Mouse (Mus musculus) CH12.LX (cell line): ENCODE measurements around the gene Mrpl9.

Source experiments
- BHLHE40 ChIP-seq: IDR thresholded peaks from 2 replicates; pipeline ENCODE4 v1.6.1; 2011; ENCODE audit warnings: mild to moderate bottlenecking, low read depth, low read length, improper control_type of control experiment
- CTCF ChIP-seq, 2 experiments: IDR thresholded peaks in 1 of 2; conservative IDR thresholded peaks in 1 of 2; 2 replicates each; pipeline ENCODE4 v1.5.1; 2011 to 2012; ENCODE audit warnings: low read depth in 2 of 2, low read length in 2 of 2, improper control_type of control experiment in 1 of 2, inconsistent platforms in 1 of 2, mild to moderate bottlenecking in 1 of 2, moderate library complexity in 1 of 2
- EP300 ChIP-seq: IDR thresholded peaks from 2 replicates; pipeline ENCODE4 v1.6.1; 2011; ENCODE audit warnings: low read length, improper control_type of control experiment
- HCFC1 ChIP-seq: IDR thresholded peaks from 2 replicates; pipeline ENCODE4 v1.6.1; 2012; ENCODE audit warnings: low read depth, mild to moderate bottlenecking, inconsistent platforms, low read length, improper control_type of control experiment
- JUND ChIP-seq: conservative IDR thresholded peaks from 2 replicates; pipeline ENCODE4 v1.6.1; 2011; ENCODE audit warnings: low read depth, low read length, improper control_type of control experiment
- MAX ChIP-seq: IDR thresholded peaks from 2 replicates; pipeline ENCODE4 v1.6.1; 2011; ENCODE audit warnings: low read length, improper control_type of control experiment
- NRF1 ChIP-seq: IDR thresholded peaks from 2 replicates; pipeline ENCODE4 v1.6.1; 2014; ENCODE audit warnings: low read depth, mild to moderate bottlenecking, inconsistent platforms, low read length, improper control_type of control experiment, moderate library complexity
- USF1 ChIP-seq: IDR thresholded peaks from 2 replicates; pipeline ENCODE4 v1.6.1; 2014; ENCODE audit warnings: low read depth, mild to moderate bottlenecking, inconsistent platforms, low read length, improper control_type of control experiment
- ZMIZ1 ChIP-seq: IDR thresholded peaks from 2 replicates; pipeline ENCODE4 v1.6.1; 2012; ENCODE audit warnings: low read depth, mild to moderate bottlenecking, inconsistent platforms, low read length, improper control_type of control experiment

DNA sequence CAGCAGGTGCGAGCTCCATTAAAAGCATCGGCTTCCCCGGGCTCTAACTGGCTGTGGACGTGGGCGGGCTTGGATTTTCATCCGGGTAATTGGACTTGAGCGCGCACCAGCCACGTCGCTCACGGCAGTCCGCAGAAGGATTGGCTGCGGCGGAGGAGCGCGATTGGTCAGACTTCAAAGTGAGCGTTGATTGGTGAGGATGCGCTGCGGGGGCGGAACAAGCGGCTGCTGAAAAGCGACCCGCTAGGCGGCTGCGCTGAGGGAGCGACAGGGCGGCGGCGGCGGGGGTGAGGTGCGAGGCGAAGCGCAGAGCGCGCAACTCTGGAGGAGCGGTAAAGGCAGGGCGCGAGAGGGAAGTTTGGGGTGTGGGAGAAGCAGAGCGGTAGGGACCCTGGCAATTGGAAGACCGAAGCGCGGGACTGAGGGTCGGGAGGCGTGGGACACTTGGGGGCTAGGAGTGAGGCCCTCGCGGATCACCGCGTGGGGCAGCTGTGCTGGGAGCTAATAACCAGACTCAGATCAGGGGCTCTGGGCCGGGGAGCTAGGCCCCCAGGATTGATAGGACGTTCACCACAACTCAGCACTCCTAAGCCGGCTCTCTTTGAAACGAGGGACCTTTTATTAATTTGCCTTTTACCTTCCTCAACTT lies 30.0 kb upstream of the Mrpl9 start, which contains the start of gene Tdrkh:
- no peak for TF ChIP-seq EP300
- no peak for TF ChIP-seq USF1
- no peak for TF ChIP-seq CTCF (conservative IDR thresholded peaks at IDR 0.05 in 1 of 2, IDR thresholded peaks at IDR 0.05 in 1 of 2; ENCODE audit: low read depth in 2 of 2, low read length in 2 of 2)
- TF ChIP-seq JUND: no peak
- no peak for TF ChIP-seq ZMIZ1
- TF ChIP-seq MAX: no peak
- TF ChIP-seq NRF1: no peak
- TF ChIP-seq HCFC1: no peak
- TF ChIP-seq BHLHE40: no peak
